Comparison of ENCODE assay signal across 15 mouse cellular contexts in genomic region chr7:51662441-51662840, GRCm38 (mm10). TPM values are rescaled to one million over a fixed set of nuclear protein-coding genes. Genes with fewer than 3 reads are reported as not detected.
A peak's percentile ranks its signal among the peaks of the same experiment; 100 is the strongest.
DNase-seq lines count a peak whose midpoint lies in the region; ATAC-seq and TF ChIP-seq lines count a peak whose summit lies in the region.
"Had no signal": no experiment of that assay in that cellular context is flagged by ENCODE, and none has a peak within 500 bp of the region (broad histone marks: within the 10 kb centered on the region; RNA-seq: fewer than 3 reads in every experiment).

No protein-coding gene starts in this region.

- no peaks in the 10 kb centered on the region for H3K9me3 ChIP-seq in forebrain, embryonic 15.5 days
- H3K9me3 ChIP-seq in midbrain, embryonic 12.5 days: no peaks in the 10 kb centered on the region
- H3K9me3 ChIP-seq: neural tube, embryonic 12.5 days had no signal

- H3K27me3 ChIP-seq in cerebellum, adult 2 months (ENCODE audit: control insufficient read depth, insufficient read depth, low read length): no peaks in the 10 kb centered on the region
- H3K27me3 ChIP-seq in forebrain, embryonic 15.5 days: no peaks in the 10 kb centered on the region
- H3K27me3 ChIP-seq in midbrain, embryonic 12.5 days: no peaks in the 10 kb centered on the region
- H3K27me3 ChIP-seq: neural tube, embryonic 12.5 days had no signal

- TF ChIP-seq CTCF in cerebellum, adult 2 months (IDR thresholded peaks at IDR 0.05; ENCODE audit: borderline replicate concordance, insufficient read depth, low read depth, low read length): no peak
- TF ChIP-seq CTCF in layer of hippocampus, adult 2 months (conservative IDR thresholded peaks at IDR 0.05): no peak

- no peak overlapping the region for H3K27ac ChIP-seq in cerebellum, adult 2 months (ENCODE audit: insufficient read depth, low read length)
- peak overlapping the region; percentile 67 for H3K27ac ChIP-seq in layer of hippocampus, adult 2 months
- peak overlapping the region; percentile 67 for H3K27ac ChIP-seq in forebrain, embryonic 15.5 days (replicated peaks)
- peak overlapping the region; percentile 39; the same call in 1 of the 2 replicates for H3K27ac ChIP-seq in midbrain, embryonic 12.5 days (replicated peaks)
- H3K27ac ChIP-seq: kidney, postnatal 0 days; macrophage; neural tube, embryonic 12.5 days had no signal

- no peak overlapping the region for H3K9ac ChIP-seq in forebrain, embryonic 15.5 days (replicated peaks)
- H3K9ac ChIP-seq in midbrain, embryonic 12.5 days (replicated peaks): no peak overlapping the region
- H3K9ac ChIP-seq: neural tube, embryonic 12.5 days had no signal

- peak; percentile 10 for DNase-seq in cerebellum, adult 2 months
- no peak for DNase-seq in cerebellum, adult 11 months
- no peak for DNase-seq in layer of hippocampus, adult 2 months (ENCODE audit: low spot score in 2 of 2)
- DNase-seq in layer of hippocampus, adult 9-10 months (ENCODE audit: low spot score): no peak
- no peak for DNase-seq in gastrocnemius, adult 18-20 months (ENCODE audit: low spot score)
- no peak for DNase-seq in testis, postnatal 14 days (ENCODE audit: low spot score)
- DNase-seq: thymus, postnatal 25 days had no signal

- H3K4me2 ChIP-seq in forebrain, embryonic 15.5 days (replicated peaks): no peak overlapping the region
- H3K4me2 ChIP-seq in midbrain, embryonic 12.5 days (replicated peaks): no peak overlapping the region
- H3K4me2 ChIP-seq: neural tube, embryonic 12.5 days had no signal

- WGBS in cerebellum, adult 2 months: 18% methylated on average over 5 of the region's 5 CpGs
- WGBS in forebrain, embryonic 15.5 days: 17% methylated on average over 5 of the region's 5 CpGs
- WGBS in midbrain, embryonic 12.5 days: 26% methylated on average over 5 of the region's 5 CpGs

- no peak for TF ChIP-seq POLR2A in cerebellum, adult 2 months (IDR thresholded peaks at IDR 0.05; ENCODE audit: borderline replicate concordance, insufficient read depth, low read length)

- no peak overlapping the region for H3K4me3 ChIP-seq in cerebellum, adult 2 months (replicated peaks; ENCODE audit: insufficient read depth, low read depth, low read length)
- no peak overlapping the region for H3K4me3 ChIP-seq in layer of hippocampus, adult 2 months
- no peak overlapping the region for H3K4me3 ChIP-seq in forebrain, embryonic 15.5 days
- H3K4me3 ChIP-seq in midbrain, embryonic 12.5 days: no peak overlapping the region
- H3K4me3 ChIP-seq: neural tube, embryonic 12.5 days had no signal

- peak; percentile 91 for ATAC-seq in forebrain, embryonic 15.5 days (replicated peaks)
- peak; percentile 58 for ATAC-seq in midbrain, embryonic 12.5 days (ENCODE audit: low FRiP score, low read depth)
- ATAC-seq: activated CD4-positive, CD25-positive, alpha-beta regulatory T cell, adult 4 months had no signal

- H3K4me1 ChIP-seq in cerebellum, adult 2 months (ENCODE audit: control insufficient read depth, insufficient read depth, low read length): no peaks in the 10 kb centered on the region
- peaks cover 11% of the 10 kb centered on the region; the same call in 1 of the 2 replicates for H3K4me1 ChIP-seq in forebrain, embryonic 15.5 days
- H3K4me1 ChIP-seq in midbrain, embryonic 12.5 days: peaks cover 6% of the 10 kb centered on the region; the same call in 1 of the 2 replicates
- H3K4me1 ChIP-seq: neural tube, embryonic 12.5 days had no signal

- H3K36me3 ChIP-seq in forebrain, embryonic 15.5 days: no peaks in the 10 kb centered on the region; the same call in 1 of the 2 replicates
- H3K36me3 ChIP-seq in midbrain, embryonic 12.5 days: peaks cover 3% of the 10 kb centered on the region; the same call in 1 of the 2 replicates
- H3K36me3 ChIP-seq: neural tube, embryonic 12.5 days had no signal

RNA-seq across cellular contexts. Expression of gene Slc17a6, which starts 40.6 kb away (rescaled TPM):
- polyA plus RNA-seq in cerebellum, adult 2 months (2012; rRNA removed): 33.0 and 43.1 TPM in 2 replicates
- total RNA-seq in layer of hippocampus, adult 2 months (2021): 10 to 100 TPM in 1 of 2 experiments, 1 to 10 TPM in 1; 9.4 to 12.7 TPM
- polyA plus RNA-seq in forebrain, embryonic 15.5 days (2015; fragmentation: Nextera tagmentation; extraction: Ambion mirVana): 44.8 and 46.1 TPM in 2 replicates
- polyA plus RNA-seq in midbrain, embryonic 12.5 days (2016; fragmentation: Nextera tagmentation; extraction: Ambion mirVana): 52.6 and 59.0 TPM in 2 replicates
- total RNA-seq in gastrocnemius, adult 18-20 months (2021): not detected
- total RNA-seq: heart, postnatal 25 days; liver, adult 2 months had no signal
- polyA plus RNA-seq: activated CD4-positive, CD25-positive, alpha-beta regulatory T cell, adult 4 months; kidney, postnatal 0 days; liver, adult 2 months; macrophage had no signal

Comparison
In these comparisons a context has a peak if more than half of its experiments do, and no peak if none do; other contexts are left out.
1. DNase-seq: peak in cerebellum, adult 2 months (2 of 2); none in cerebellum, adult 11 months (single experiment), layer of hippocampus, adult 2 months (0 of 2), layer of hippocampus, adult 9-10 months (single experiment), gastrocnemius, adult 18-20 months (single experiment) and testis, postnatal 14 days (single experiment).